Mouse (Mus musculus) neural tube, embryonic 12.5 days (tissue): ENCODE data around the gene Pak2. TPM values are rescaled to one million over a fixed set of nuclear protein-coding genes. Genes with fewer than 3 reads are reported as not detected.
"Not testable (repeated sequence)": the region's sequence is repeated elsewhere in the genome, so short reads cannot be mapped to it uniquely, and the experiment has no call there.

Experiments
- ATAC-seq: fragments of 200-750 bp; cut with Nextera tagmentation; 2 replicates; pipeline ENCODE4 v1.8.0; 2017; ENCODE audit warnings: low read depth, mild to moderate bottlenecking, moderate TSS enrichment, moderate library complexity; ENCODE audit not compliant: low FRiP score
- H3K27ac ChIP-seq: fragments of 300-500 bp; sonication (generic); 2 replicates; pipeline ENCODE4 v1.5.1; 2016
- H3K27me3 ChIP-seq: fragments of 300-500 bp; sonication (generic); replicated peaks from 2 replicates; pipeline ENCODE4 v1.6.1; 2016; ENCODE audit warnings: mild to moderate bottlenecking
- H3K36me3 ChIP-seq: fragments of 300-500 bp; sonication (generic); 2 replicates; pipeline ENCODE4 v1.6.1; 2016; ENCODE audit warnings: mild to moderate bottlenecking
- H3K4me1 ChIP-seq: fragments of 300-500 bp; sonication (generic); 2 replicates; pipeline ENCODE4 v1.6.1; 2016
- H3K4me2 ChIP-seq: fragments of 300-500 bp; sonication (generic); replicated peaks from 2 replicates; pipeline ENCODE4 v1.6.1; 2016; ENCODE audit warnings: mild to moderate bottlenecking
- H3K4me3 ChIP-seq: fragments of 300-500 bp; sonication (generic); 2 replicates; pipeline ENCODE4 v1.5.1; 2016
- H3K9ac ChIP-seq: fragments of 300-500 bp; sonication (generic); 2 replicates; pipeline ENCODE4 v1.6.1; 2016; ENCODE audit warnings: mild to moderate bottlenecking
- H3K9me3 ChIP-seq: fragments of 300-500 bp; sonication (generic); 2 replicates; pipeline ENCODE4 v1.6.1; 2016; ENCODE audit warnings: mild to moderate bottlenecking
- WGBS: fragments of 180-500 bp; shearing (Covaris S2); methylation state at CpG from one replicate; pipeline ENCODE4 v1.1.7; 2016; 5-methylcytosine and 5-hydroxymethylcytosine counted together
- polyA plus RNA-seq: library from polyadenylated mRNA; unstranded; fragments of >200 nt; fragmentation: Nextera tagmentation; extraction: Ambion mirVana; gene quantifications from 2 replicates; pipeline ENCODE4 v1.2.1, GENCODE M21; 2016

Gene Pak2
- polyA plus RNA-seq, 1 experiment from 2014 or later, result 45.4 TPM

GRCm38 (mm10) chr16:32110951-32111699, 32.0 kb upstream of the Pak2 start:
- Histone ChIP-seq H3K27me3 (no peaks in the 10 kb centered on the region), H3K9me3 (no peaks in the 10 kb centered on the region), H3K4me3 (no peak overlapping the region), H3K9ac (no peak overlapping the region), H3K27ac (no peak overlapping the region), H3K4me2 (no peak overlapping the region), H3K4me1 (no peaks in the 10 kb centered on the region), H3K36me3 (peaks cover 25% of the 10 kb centered on the region)
- WGBS, result 84% methylated on average over 15 of the region's 15 CpGs
- ATAC-seq, result no peak

GRCm38 (mm10) chr16:32108578-32108977, 29.4 kb upstream of the Pak2 start:
- no peak overlapping the region for H3K4me2 ChIP-seq
- no peak for ATAC-seq
- H3K27me3 ChIP-seq, result no peaks in the 10 kb centered on the region
- 93% methylated on average over 2 of the region's 2 CpGs for WGBS
- H3K4me1 ChIP-seq, result no peaks in the 10 kb centered on the region
- H3K9me3 ChIP-seq, result no peaks in the 10 kb centered on the region
- H3K4me3 ChIP-seq, result no peak overlapping the region
- peaks cover 39% of the 10 kb centered on the region for H3K36me3 ChIP-seq
- no peak overlapping the region for H3K27ac ChIP-seq
- H3K9ac ChIP-seq, result no peak overlapping the region

GRCm38 (mm10) chr16:32108170-32108569, 29.0 kb upstream of the Pak2 start:
- H3K4me3 ChIP-seq, result no peak overlapping the region
- no peak overlapping the region for H3K9ac ChIP-seq
- no peak overlapping the region for H3K27ac ChIP-seq
- WGBS, result 84% methylated on average over 7 of the region's 7 CpGs
- ATAC-seq, result no peak
- H3K4me1 ChIP-seq, result no peaks in the 10 kb centered on the region
- peaks cover 43% of the 10 kb centered on the region for H3K36me3 ChIP-seq
- no peak overlapping the region for H3K4me2 ChIP-seq
- H3K9me3 ChIP-seq, result no peaks in the 10 kb centered on the region
- no peaks in the 10 kb centered on the region for H3K27me3 ChIP-seq

- Histone ChIP-seq H3K4me1 (no peaks in the 10 kb centered on the region), H3K36me3 (peaks cover 48% of the 10 kb centered on the region), H3K9ac (no peak overlapping the region), H3K9me3 (no peaks in the 10 kb centered on the region), H3K27ac (no peak overlapping the region), H3K27me3 (no peaks in the 10 kb centered on the region), H3K4me3 (no peak overlapping the region), H3K4me2 (no peak overlapping the region)
- no peak for ATAC-seq
- WGBS, result 96% methylated on average over 12 of the region's 12 CpGs
Measured at GRCm38 (mm10) chr16:32107342-32108045, 28.4 kb upstream of the Pak2 start.

- Histone ChIP-seq H3K4me2 (no peak overlapping the region), H3K27ac (no peak overlapping the region), H3K9me3 (no peaks in the 10 kb centered on the region), H3K4me3 (no peak overlapping the region), H3K27me3 (no peaks in the 10 kb centered on the region), H3K9ac (no peak overlapping the region), H3K36me3 (peaks cover 53% of the 10 kb centered on the region), H3K4me1 (no peaks in the 10 kb centered on the region)
- 90% methylated on average over 1 of the region's 1 CpGs for WGBS
- no peak for ATAC-seq
Measured at GRCm38 (mm10) chr16:32105698-32106097, 26.6 kb upstream of the Pak2 start.

GRCm38 (mm10) chr16:32102295-32102694, 23.2 kb upstream of the Pak2 start:
- no peak for ATAC-seq
- no peak overlapping the region for H3K4me2 ChIP-seq
- H3K9ac ChIP-seq, result no peak overlapping the region
- no peaks in the 10 kb centered on the region for H3K9me3 ChIP-seq
- H3K27me3 ChIP-seq, result no peaks in the 10 kb centered on the region
- no peak overlapping the region for H3K4me3 ChIP-seq
- WGBS, result 94% methylated on average over 13 of the region's 13 CpGs
- H3K4me1 ChIP-seq, result peaks cover 12% of the 10 kb centered on the region
- H3K27ac ChIP-seq, result no peak overlapping the region
- H3K36me3 ChIP-seq, result peaks cover 40% of the 10 kb centered on the region

GRCm38 (mm10) chr16:32099638-32100150, 20.6 kb upstream of the Pak2 start, which contains the start of the genes Pigx and Cep19:
Gene Pigx, minus strand, starts transcription at chr16:32099740.
Gene Cep19, plus strand, starts transcription at chr16:32099800.
- Histone ChIP-seq H3K4me1 (peaks cover 12% of the 10 kb centered on the region), H3K9ac (peak within 1 kb of the TSS; percentile 91), H3K9me3 (no peaks in the 10 kb centered on the region), H3K27me3 (no peaks in the 10 kb centered on the region), H3K4me2 (peak within 1 kb of the TSS; percentile 69), H3K36me3 (peaks cover 31% of the 10 kb centered on the region), H3K4me3 (peak within 1 kb of the TSS; percentile 90), H3K27ac (peak within 1 kb of the TSS; percentile 53)
- WGBS, result under 1% methylated on average over 34 of the region's 34 CpGs
- ATAC-seq, result peak; percentile 96

- Histone ChIP-seq H3K27ac (peak overlapping the region; percentile 53), H3K4me3 (peak overlapping the region; percentile 90), H3K9ac (peak overlapping the region; percentile 91), H3K27me3 (no peaks in the 10 kb centered on the region), H3K4me2 (peak overlapping the region; percentile 69), H3K36me3 (peaks cover 31% of the 10 kb centered on the region), H3K4me1 (peaks cover 12% of the 10 kb centered on the region), H3K9me3 (no peaks in the 10 kb centered on the region)
- peak; percentile 77 for ATAC-seq
- under 1% methylated on average over 39 of the region's 39 CpGs for whole genome bisulfite sequencing
Measured at GRCm38 (mm10) chr16:32098897-32099637, 19.9 kb upstream of the Pak2 start.

GRCm38 (mm10) chr16:32097757-32098156, 18.6 kb upstream of the Pak2 start:
- peaks cover 23% of the 10 kb centered on the region for H3K36me3 ChIP-seq
- H3K27me3 ChIP-seq, H3K9ac ChIP-seq, H3K4me3 ChIP-seq, H3K9me3 ChIP-seq, H3K4me2 ChIP-seq, ATAC-seq, H3K27ac ChIP-seq: not testable (repeated sequence)
- WGBS, result 86% methylated on average over 2 of the region's 2 CpGs
- H3K4me1 ChIP-seq, result peaks cover 12% of the 10 kb centered on the region

- Histone ChIP-seq H3K9me3 (no peaks in the 10 kb centered on the region), H3K9ac (no peak overlapping the region), H3K4me2 (no peak overlapping the region), H3K27me3 (no peaks in the 10 kb centered on the region), H3K27ac (no peak overlapping the region), H3K4me1 (no peaks in the 10 kb centered on the region), H3K4me3 (no peak overlapping the region), H3K36me3 (peaks cover 76% of the 10 kb centered on the region)
- WGBS, result 95% methylated on average over 7 of the region's 7 CpGs
- no peak for ATAC-seq
Measured at GRCm38 (mm10) chr16:32091466-32091865, 12.3 kb upstream of the Pak2 start.

- 90% methylated on average over 17 of the region's 17 CpGs for WGBS
- no peaks in the 10 kb centered on the region for H3K4me1 ChIP-seq
- no peaks in the 10 kb centered on the region for H3K9me3 ChIP-seq
- no peak for ATAC-seq
- H3K27me3 ChIP-seq, result no peaks in the 10 kb centered on the region
- no peak overlapping the region for H3K9ac ChIP-seq
- no peak overlapping the region for H3K27ac ChIP-seq
- no peak overlapping the region for H3K4me3 ChIP-seq
- H3K36me3 ChIP-seq, result peaks cover 87% of the 10 kb centered on the region
- H3K4me2 ChIP-seq, result no peak overlapping the region
Measured at GRCm38 (mm10) chr16:32087629-32088443, 8.7 kb upstream of the Pak2 start.
